Mouse (Mus musculus) natural killer cell, adult 2 months (primary cell): ENCODE results near the gene Elovl7.

Experiments
- DNase-seq, 2 experiments: peaks; one replicate each; pipeline ENCODE4 v3.0.0; 2022; ENCODE audit warnings: low spot score in 2 of 2

Elovl7 gene

GRCm38 (mm10) chr13:108241715-108242114 lies 27.5 kb downstream of the Elovl7 start:
- no peak for DNase-seq

GRCm38 (mm10) chr13:108245086-108245697 lies 31.0 kb downstream of the Elovl7 start:
- no peak for DNase-seq

GRCm38 (mm10) chr13:108251106-108251505 lies 36.9 kb downstream of the Elovl7 start:
- no peak for DNase-seq

- DNase-seq: no peak
Observed at GRCm38 (mm10) chr13:108253977-108254376, 39.8 kb downstream of the Elovl7 start.

- no peak for DNase-seq
Observed at GRCm38 (mm10) chr13:108263042-108263441, 48.8 kb downstream of the Elovl7 start.

GRCm38 (mm10) chr13:108265394-108265793 lies 51.2 kb downstream of the Elovl7 start:
- DNase-seq: no peak

- DNase-seq: no peak
Observed at GRCm38 (mm10) chr13:108267841-108268634, 53.8 kb downstream of the Elovl7 start.

GRCm38 (mm10) chr13:108271458-108272148 lies 57.4 kb downstream of the Elovl7 start:
- DNase-seq: no peak

- DNase-seq: no peak
Observed at GRCm38 (mm10) chr13:108272332-108272731, 58.1 kb downstream of the Elovl7 start.

GRCm38 (mm10) chr13:108273034-108273433 lies 58.8 kb downstream of the Elovl7 start:
- DNase-seq: no peak

GRCm38 (mm10) chr13:108273456-108273855 lies 59.3 kb downstream of the Elovl7 start:
- DNase-seq: peak; percentile 12 to 44

GRCm38 (mm10) chr13:108276561-108276960 lies 62.4 kb downstream of the Elovl7 start:
- DNase-seq: no peak

- no peak for DNase-seq
Observed at GRCm38 (mm10) chr13:108277320-108277719, 63.1 kb downstream of the Elovl7 start.

- no peak for DNase-seq
Observed at GRCm38 (mm10) chr13:108278592-108278991, 64.4 kb downstream of the Elovl7 start.

GRCm38 (mm10) chr13:108284312-108284711 lies 70.1 kb downstream of the Elovl7 start:
- DNase-seq: no peak

GRCm38 (mm10) chr13:108287953-108288352 lies 73.7 kb downstream of the Elovl7 start:
- DNase-seq: no peak

- peak in 1 of 2 experiments; percentile 16 for DNase-seq
Observed at GRCm38 (mm10) chr13:108289436-108289835, 75.2 kb downstream of the Elovl7 start.

- no peak for DNase-seq
Observed at GRCm38 (mm10) chr13:108290314-108290713, 76.1 kb downstream of the Elovl7 start.

- DNase-seq: peak; percentile 65 to 76
Observed at GRCm38 (mm10) chr13:108297350-108298093, 83.3 kb downstream of the Elovl7 start.

- DNase-seq: peak; percentile 46 to 61
Observed at GRCm38 (mm10) chr13:108298241-108298640, 84.0 kb downstream of the Elovl7 start.

GRCm38 (mm10) chr13:108300346-108300950 lies 86.2 kb downstream of the Elovl7 start:
- no peak for DNase-seq
